Mouse (Mus musculus) embryo, embryonic 9.5 days (tissue): ENCODE data around the gene Gm2056.
"Not testable (repeated sequence)": the region's sequence is repeated elsewhere in the genome, so short reads cannot be mapped to it uniquely, and the experiment has no call there.

Experiments
- DNase-seq: peaks from one replicate; pipeline ENCODE4 v3.0.0-alpha.2; 2017; ENCODE audit errors: extremely low spot score

The Gm2056 gene

DNA sequence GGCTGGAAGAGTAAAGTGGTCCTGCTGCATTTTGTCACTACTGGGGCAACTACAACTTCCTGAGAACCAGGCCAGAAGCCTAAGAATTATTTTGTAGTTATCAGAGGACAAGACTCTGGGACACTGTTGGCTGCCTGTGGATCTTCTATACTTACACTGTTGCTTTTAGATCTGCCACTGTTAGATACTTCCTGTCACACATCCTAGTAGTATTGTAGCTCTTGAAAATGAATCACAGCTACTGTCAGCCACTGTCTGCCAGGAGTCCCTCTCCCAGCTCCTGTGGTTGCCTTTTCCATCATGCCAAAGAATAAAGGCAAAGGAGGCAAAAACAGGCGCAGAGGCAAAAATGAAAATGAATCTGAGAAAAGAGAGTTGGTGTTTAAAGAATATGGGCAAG, at the start of gene Gm2056:
Gm2056 (plus strand) TSS at position 301 of the 400 bp plus-strand sequence.
- not testable (repeated sequence) for DNase-seq

DNA sequence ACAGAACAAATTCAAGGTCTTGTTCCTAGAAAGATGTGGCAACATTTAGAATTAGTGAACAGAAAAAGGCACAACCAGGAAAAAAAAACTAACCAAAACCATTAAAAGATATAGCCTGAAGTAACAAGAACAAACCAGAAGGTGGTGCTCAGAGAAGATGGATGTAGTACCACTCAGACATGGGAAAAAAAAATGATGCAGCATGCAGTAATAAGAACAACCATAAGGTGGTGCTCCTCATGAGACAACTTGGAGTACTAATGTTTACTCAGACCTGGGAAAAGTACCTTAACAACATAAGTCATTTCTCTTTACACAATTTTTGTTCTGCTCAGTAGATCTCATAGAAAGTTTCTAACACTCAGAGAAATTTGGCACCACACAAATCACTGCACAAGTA, 42.8 kb upstream of the Gm2056 start:
- not testable (repeated sequence) for DNase-seq

DNA sequence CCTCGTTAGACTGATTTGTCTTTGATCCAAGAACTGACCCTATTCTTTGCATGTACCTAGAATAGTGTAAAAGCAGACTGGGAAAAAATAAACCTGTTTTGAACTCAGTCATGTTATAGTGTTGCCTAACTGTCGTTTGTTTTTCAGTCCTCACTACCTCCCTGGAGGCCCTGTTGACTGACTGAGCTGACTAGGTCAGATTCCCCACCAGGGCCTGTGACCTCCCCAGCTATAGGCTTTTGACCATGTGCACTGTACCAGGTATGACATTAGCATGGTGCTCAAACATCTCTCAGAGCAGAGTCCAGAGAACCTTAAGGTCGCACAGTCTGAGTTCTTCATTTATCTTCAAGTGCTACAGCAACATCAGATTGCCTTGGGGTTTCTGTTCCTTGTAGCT, 22.7 kb upstream of the Gm2056 start:
- not testable (repeated sequence) for DNase-seq

DNA sequence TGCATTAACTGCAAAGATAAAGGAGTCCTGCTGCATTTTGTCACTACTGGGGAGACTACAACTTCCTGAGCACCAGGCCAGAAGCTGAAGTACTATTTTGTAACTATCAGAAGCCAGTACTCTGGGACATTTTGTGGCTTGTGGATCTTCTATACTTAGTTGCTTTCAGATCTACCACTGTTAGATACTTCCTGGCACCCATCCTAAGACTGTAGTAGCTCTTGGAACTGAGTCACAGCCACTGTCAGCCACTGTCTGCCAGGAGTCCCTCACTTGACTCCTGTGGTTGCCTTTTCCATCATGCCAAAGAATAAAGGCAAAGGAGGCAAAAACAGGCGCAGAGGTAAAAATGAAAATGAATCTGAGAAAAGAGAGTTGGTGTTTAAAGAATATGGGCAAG, 15.3 kb upstream of the Gm2056 start, which contains the start of gene Gm2075:
Gm2075 (plus strand) TSS at position 301 of the 400 bp plus-strand sequence.
- DNase-seq: not testable (repeated sequence)

DNA sequence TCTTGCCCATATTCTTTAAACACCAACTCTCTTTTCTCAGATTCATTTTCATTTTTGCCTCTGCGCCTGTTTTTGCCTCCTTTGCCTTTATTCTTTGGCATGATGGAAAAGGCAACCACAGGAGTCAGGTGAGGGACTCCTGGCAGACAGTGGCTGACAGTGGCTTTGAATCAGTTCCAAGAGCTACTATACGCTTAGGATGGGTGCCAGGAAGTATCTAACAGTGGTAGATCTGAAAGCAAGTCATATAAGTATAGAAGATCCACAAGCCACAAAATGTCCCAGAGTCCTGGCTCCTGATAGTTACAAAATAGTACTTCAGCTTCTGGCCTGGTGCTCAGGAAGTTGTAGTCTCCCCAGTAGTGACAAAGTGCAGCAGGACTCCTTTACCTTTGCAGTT, 8.1 kb upstream of the Gm2056 start, which contains the start of gene Gm6803:
Gm6803 (minus strand) TSS at position 101 of the 400 bp plus-strand sequence.
- DNase-seq: not testable (repeated sequence)

DNA sequence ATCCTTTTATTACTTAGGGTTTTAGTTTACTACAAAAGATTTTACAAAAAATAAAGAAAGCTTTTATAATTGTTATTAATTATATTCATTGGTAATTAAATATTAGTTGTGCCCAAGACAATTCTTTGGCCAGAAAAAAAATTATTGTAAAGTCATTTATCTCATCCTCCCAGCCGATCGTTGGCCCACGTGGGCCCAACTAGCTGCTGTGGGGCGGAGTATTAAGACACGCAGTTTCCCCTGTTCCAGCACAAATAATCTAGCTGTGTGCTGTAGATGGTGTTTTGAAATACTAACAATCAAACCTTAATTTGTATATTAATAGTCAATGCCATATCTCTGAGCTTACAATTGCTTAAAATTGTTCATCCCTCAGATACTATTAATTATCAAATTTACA, 5.4 kb downstream of the Gm2056 start:
- not testable (repeated sequence) for DNase-seq

DNA sequence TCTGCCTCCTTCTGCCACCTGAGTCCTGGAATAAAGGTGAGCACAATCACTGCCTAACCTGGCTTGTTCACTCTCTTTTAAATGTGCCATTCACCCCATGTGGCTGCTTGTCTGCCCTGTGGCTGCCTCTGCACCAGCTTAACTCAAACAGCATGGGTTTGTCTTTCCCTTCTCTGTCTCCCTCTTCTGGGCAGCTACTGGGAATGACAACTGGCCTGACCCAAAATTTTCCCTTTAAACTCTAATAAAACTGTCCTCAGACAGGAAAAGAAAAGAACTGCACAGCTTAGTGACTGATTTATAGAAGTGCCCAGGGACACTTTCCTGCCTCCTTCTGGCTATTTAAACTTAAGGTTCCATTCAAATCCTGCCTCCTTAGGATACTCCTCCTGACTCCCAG, 12.3 kb downstream of the Gm2056 start:
- DNase-seq: not testable (repeated sequence)

DNA sequence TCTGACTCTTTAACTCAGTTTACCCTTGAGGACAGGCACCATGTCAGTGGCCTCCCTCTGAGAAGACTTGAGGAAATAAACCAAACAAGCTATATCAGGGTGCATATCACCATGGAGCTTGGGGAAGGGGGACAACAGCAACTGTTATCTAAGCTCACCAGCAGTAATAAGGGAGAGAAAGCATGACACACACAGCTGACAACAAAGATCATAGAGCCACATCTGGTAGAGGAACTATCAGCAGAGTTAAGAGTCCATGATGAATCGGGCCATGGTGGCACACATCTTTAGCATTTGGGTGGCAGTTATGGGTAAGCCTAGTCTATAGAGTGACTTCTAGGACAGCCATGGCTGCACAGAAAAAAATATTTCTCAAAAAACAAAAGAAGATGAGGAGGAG, 12.9 kb downstream of the Gm2056 start:
- DNase-seq: not testable (repeated sequence)

DNA sequence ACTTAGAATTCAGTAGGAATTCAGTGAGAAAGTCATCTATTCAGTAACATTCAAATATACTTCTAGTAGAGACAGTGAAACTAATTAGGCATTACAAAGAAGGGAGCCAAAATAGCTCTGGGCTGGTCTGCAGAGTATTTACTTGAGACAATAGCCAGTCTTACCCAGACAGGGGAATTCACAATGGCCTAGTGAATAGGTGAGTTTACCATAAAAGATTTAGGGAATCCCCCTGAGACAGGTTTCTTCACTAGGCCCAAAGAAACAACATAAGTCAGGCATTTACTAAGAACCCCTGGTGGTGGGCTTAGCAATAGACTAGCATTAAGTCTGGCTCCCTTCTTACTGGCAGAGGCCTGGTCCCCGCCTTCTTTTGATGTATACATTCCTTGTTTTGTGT, 18.4 kb downstream of the Gm2056 start:
- DNase-seq: not testable (repeated sequence)
